Mouse (Mus musculus): ENCODE measurements around the gene Pramef25. TPM values are rescaled to one million over a fixed set of nuclear protein-coding genes. Genes with fewer than 3 reads are reported as not detected.
"Not testable (repeated sequence)": the region's sequence is repeated elsewhere in the genome, so short reads cannot be mapped to it uniquely, and the experiment has no call there.

The Pramef25 gene
- polyA plus RNA-seq (2014; fragmentation: Nextera tagmentation; extraction: Ambion mirVana) = not detected in 2 replicates

DNA sequence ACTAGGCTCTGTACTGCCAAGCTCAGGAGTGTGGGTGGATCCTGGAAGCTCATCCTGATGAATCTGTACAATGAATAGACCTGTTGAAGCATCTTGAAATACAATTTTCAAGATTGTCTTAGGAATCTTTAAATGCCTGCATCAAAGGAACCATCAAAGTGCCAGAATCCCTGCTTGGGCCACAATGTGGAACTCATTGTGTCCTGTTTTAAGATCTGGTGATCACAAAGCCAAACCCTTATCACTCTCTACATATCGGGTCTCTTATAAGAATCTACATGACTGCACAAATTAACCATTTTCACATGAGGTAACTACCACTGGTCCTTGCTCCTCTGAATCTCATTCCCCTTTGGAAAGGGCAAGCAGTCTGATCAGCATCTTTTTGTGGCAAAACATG lies at the start of gene Pramef25:
Gene Pramef25, minus strand, starts transcription at position 101 of the 400 bp plus-strand sequence.
- not testable (repeated sequence) for H3K4me2 ChIP-seq (ENCODE audit: low read length); H3K9me3 ChIP-seq (ENCODE audit: control insufficient read depth, low read length); DNase-seq; H3K27ac ChIP-seq (replicated peaks; ENCODE audit: low read depth, low read length); H3K4me3 ChIP-seq (replicated peaks; ENCODE audit: low read depth, low read length); H3K27me3 ChIP-seq (ENCODE audit: control insufficient read depth, insufficient read depth, low read length); H3K36me3 ChIP-seq (ENCODE audit: control insufficient read depth, insufficient read depth, low read length); H3K9ac ChIP-seq (replicated peaks; ENCODE audit: low read length); H3K4me1 ChIP-seq (ENCODE audit: control insufficient read depth, insufficient read depth, low read length); ATAC-seq (ENCODE audit: low FRiP score, low TSS enrichment)
- WGBS = 79% methylated on average over 1 of the region's 1 CpGs

DNA sequence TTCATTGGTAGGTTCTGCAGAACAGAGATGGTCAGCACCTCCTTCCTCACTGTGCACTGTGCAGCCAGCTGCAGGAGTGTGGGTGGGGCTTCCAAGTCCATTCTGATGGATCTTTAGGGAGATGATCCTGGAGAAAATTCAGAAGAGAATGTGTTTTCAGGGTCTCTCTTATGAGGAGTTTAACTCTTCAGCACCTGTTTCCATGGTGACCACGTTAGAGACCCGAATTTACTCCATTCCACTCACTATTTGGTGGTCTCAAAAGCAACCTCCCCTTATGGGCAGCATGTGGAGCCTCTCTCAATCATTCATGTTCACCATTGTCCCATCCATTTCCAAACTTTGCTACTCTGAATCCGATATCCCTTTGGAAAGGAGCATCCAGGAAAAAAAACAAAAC lies 43.5 kb upstream of the Pramef25 start, which contains the start of gene Pramef17:
Gene Pramef17, minus strand, starts transcription at position 101 of the 400 bp plus-strand sequence.
- not testable (repeated sequence) for ATAC-seq (ENCODE audit: low FRiP score, low TSS enrichment); H3K9me3 ChIP-seq (ENCODE audit: control insufficient read depth, low read length); H3K27me3 ChIP-seq (ENCODE audit: control insufficient read depth, insufficient read depth, low read length); H3K4me2 ChIP-seq (ENCODE audit: low read length); H3K27ac ChIP-seq (replicated peaks; ENCODE audit: low read depth, low read length); H3K4me3 ChIP-seq (replicated peaks; ENCODE audit: low read depth, low read length); H3K36me3 ChIP-seq (ENCODE audit: control insufficient read depth, insufficient read depth, low read length); H3K4me1 ChIP-seq (ENCODE audit: control insufficient read depth, insufficient read depth, low read length); DNase-seq; H3K9ac ChIP-seq (replicated peaks; ENCODE audit: low read length)
- 67% methylated on average over 3 of the region's 3 CpGs for WGBS

DNA sequence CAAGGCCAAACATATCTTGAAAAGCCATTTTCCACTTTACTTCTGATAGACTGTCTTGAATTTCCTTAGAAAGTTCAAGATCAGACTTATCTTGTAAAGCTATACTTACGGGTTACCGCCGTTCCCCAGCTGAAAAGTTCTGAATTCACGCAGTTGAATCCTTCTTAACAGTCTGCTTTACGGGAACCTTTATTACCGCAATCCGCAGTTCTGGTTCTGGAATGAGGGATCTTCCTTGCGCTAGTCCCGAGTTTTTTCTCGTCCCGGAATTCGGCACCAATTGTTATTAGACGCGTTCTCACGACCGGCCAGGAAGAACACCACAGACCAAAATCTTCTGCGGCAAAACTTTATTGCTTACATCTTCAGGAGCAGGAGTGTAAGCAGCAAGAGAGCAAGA lies 37.3 kb upstream of the Pramef25 start:
- H3K9ac ChIP-seq (replicated peaks; ENCODE audit: low read length); H3K4me2 ChIP-seq (ENCODE audit: low read length); H3K36me3 ChIP-seq (ENCODE audit: control insufficient read depth, insufficient read depth, low read length); H3K4me3 ChIP-seq (replicated peaks; ENCODE audit: low read depth, low read length); DNase-seq; H3K27me3 ChIP-seq (ENCODE audit: control insufficient read depth, insufficient read depth, low read length); ATAC-seq (ENCODE audit: low FRiP score, low TSS enrichment); H3K27ac ChIP-seq (replicated peaks; ENCODE audit: low read depth, low read length); H3K9me3 ChIP-seq (ENCODE audit: control insufficient read depth, low read length); H3K4me1 ChIP-seq (ENCODE audit: control insufficient read depth, insufficient read depth, low read length): not testable (repeated sequence)
- 96% methylated on average over 12 of the region's 17 CpGs for WGBS

DNA sequence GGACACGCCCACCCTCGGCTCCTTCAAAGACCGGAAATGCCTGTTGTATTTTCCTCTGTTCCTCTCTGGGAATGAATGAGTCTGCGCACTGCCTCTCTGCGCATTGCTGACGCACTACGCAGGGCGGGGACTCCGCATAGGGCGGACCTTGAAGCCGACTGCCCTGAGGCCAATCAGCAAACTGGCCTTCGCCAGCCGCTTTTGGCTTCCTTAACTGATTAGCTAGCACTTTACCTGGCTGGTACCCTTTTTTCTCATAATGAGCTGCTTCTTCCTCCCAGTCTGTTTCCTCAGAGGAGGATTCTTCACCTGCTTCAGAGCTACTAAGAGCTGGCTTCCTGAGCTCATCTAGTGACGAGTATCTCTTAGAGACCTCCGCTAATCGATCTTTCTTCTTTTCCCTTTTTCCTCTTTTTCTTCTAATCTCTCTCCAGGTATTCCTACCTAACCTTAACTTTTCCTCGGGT lies 36.7 kb upstream of the Pramef25 start:
- not testable (repeated sequence) for DNase-seq; H3K4me2 ChIP-seq (ENCODE audit: low read length); H3K4me3 ChIP-seq (replicated peaks; ENCODE audit: low read depth, low read length); H3K9me3 ChIP-seq (ENCODE audit: control insufficient read depth, low read length); ATAC-seq (ENCODE audit: low FRiP score, low TSS enrichment); H3K27me3 ChIP-seq (ENCODE audit: control insufficient read depth, insufficient read depth, low read length); H3K27ac ChIP-seq (replicated peaks; ENCODE audit: low read depth, low read length); H3K36me3 ChIP-seq (ENCODE audit: control insufficient read depth, insufficient read depth, low read length); H3K9ac ChIP-seq (replicated peaks; ENCODE audit: low read length); H3K4me1 ChIP-seq (ENCODE audit: control insufficient read depth, insufficient read depth, low read length)
- WGBS = 93% methylated on average over 7 of the region's 17 CpGs

DNA sequence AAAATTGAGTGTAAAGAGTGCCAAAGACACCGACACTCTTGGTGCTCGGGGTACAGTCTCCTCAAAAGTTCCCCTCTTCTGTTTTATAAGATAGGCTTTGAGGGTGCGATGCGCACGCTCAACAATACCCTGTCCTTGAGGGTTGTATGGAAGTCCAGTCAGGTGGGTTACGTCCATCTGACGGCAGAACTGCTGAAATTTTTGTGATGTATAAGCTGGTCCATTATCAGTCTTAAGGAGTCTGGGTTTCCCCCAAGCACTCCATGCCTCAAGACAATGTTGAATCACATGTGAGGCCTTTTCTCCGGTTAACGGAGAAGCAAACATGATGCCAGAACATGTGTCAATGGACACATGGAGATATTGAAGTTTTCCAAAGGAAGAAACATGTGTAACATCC lies 34.9 kb upstream of the Pramef25 start:
- DNase-seq; H3K27ac ChIP-seq (replicated peaks; ENCODE audit: low read depth, low read length); H3K4me2 ChIP-seq (ENCODE audit: low read length); H3K36me3 ChIP-seq (ENCODE audit: control insufficient read depth, insufficient read depth, low read length); H3K4me1 ChIP-seq (ENCODE audit: control insufficient read depth, insufficient read depth, low read length); H3K27me3 ChIP-seq (ENCODE audit: control insufficient read depth, insufficient read depth, low read length); ATAC-seq (ENCODE audit: low FRiP score, low TSS enrichment); H3K9me3 ChIP-seq (ENCODE audit: control insufficient read depth, low read length); H3K4me3 ChIP-seq (replicated peaks; ENCODE audit: low read depth, low read length); H3K9ac ChIP-seq (replicated peaks; ENCODE audit: low read length): not testable (repeated sequence)
- WGBS = 78% methylated on average over 2 of the region's 9 CpGs

DNA sequence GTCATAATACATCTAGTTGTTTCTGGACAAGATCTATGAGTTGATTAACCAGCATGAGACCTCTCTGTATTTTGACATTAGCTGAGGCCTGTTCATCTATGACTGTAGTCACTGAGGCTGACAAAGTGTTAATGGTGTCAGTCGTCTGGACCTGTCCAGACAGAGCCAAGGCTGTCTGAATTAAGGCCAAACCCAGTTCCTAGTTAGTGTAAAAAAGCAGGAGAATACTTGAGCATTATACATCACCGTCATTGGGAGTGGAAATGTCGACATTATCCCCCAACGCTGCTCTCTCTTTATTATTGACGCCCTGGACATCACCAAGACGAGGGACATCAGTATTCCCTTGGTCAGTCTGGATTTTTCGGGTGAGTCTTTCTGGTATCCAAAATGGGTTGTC lies 34.3 kb upstream of the Pramef25 start:
- ATAC-seq (ENCODE audit: low FRiP score, low TSS enrichment) = not testable (repeated sequence)
- WGBS = no CpG with 5 or more reads among the region's 7 CpGs

DNA sequence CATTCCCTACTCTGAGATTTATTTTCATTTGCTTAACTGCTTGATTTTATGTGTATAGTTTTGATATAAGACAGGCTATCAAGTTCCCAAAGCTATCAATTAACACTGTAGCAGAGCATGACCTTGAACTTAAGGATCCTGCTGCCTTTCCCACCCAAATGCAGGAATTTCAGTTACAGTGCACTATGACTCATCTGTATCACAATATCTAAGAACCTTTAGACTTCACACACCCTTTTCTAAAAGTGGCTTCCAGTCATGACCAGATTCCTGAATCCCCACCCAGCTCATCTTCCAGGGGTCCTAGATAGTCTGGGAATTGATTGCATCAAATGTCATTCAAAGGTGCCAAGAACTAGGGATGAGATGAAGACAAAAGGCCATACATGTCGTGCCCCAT lies 32.6 kb upstream of the Pramef25 start:
- not testable (repeated sequence) for H3K27ac ChIP-seq (replicated peaks; ENCODE audit: low read depth, low read length); H3K36me3 ChIP-seq (ENCODE audit: control insufficient read depth, insufficient read depth, low read length); H3K4me3 ChIP-seq (replicated peaks; ENCODE audit: low read depth, low read length); H3K9ac ChIP-seq (replicated peaks; ENCODE audit: low read length); H3K4me2 ChIP-seq (ENCODE audit: low read length); ATAC-seq (ENCODE audit: low FRiP score, low TSS enrichment); H3K4me1 ChIP-seq (ENCODE audit: control insufficient read depth, insufficient read depth, low read length); H3K27me3 ChIP-seq (ENCODE audit: control insufficient read depth, insufficient read depth, low read length); H3K9me3 ChIP-seq (ENCODE audit: control insufficient read depth, low read length); DNase-seq
- WGBS = 80% methylated on average over 1 of the region's 1 CpGs

More for the DNA sequence above, 34.3 kb upstream of the Pramef25 start:
- not testable (repeated sequence) for DNase-seq; H3K9ac ChIP-seq (replicated peaks; ENCODE audit: low read length); H3K4me1 ChIP-seq (ENCODE audit: control insufficient read depth, insufficient read depth, low read length); H3K27me3 ChIP-seq (ENCODE audit: control insufficient read depth, insufficient read depth, low read length); H3K9me3 ChIP-seq (ENCODE audit: control insufficient read depth, low read length); H3K27ac ChIP-seq (replicated peaks; ENCODE audit: low read depth, low read length); H3K4me2 ChIP-seq (ENCODE audit: low read length); H3K36me3 ChIP-seq (ENCODE audit: control insufficient read depth, insufficient read depth, low read length); H3K4me3 ChIP-seq (replicated peaks; ENCODE audit: low read depth, low read length)

DNA sequence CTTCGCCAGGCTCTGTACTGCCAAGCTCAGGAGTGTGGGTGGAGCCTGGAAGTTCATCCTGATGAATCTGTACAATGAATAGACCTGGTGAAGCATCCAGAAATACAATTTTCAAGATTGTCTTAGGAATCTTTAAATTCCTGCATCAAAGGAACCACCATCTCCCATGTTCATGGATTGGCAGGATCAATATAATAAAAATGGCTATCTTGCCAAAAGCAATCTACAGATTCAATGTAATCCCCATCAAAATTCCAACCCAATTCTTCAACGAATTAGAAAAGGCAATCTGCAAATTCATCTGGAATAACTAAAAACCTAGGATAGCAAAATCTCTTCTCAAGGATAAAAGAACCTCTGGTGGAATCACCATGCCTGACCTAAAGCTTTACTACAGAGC lies 16.0 kb upstream of the Pramef25 start, which contains the start of gene Gm13101:
Gene Gm13101, minus strand, starts transcription at position 101 of the 400 bp plus-strand sequence.
- not testable (repeated sequence) for H3K4me1 ChIP-seq (ENCODE audit: control insufficient read depth, insufficient read depth, low read length); ATAC-seq (ENCODE audit: low FRiP score, low TSS enrichment); H3K4me2 ChIP-seq (ENCODE audit: low read length); DNase-seq; H3K4me3 ChIP-seq (replicated peaks; ENCODE audit: low read depth, low read length); H3K27me3 ChIP-seq (ENCODE audit: control insufficient read depth, insufficient read depth, low read length); H3K9ac ChIP-seq (replicated peaks; ENCODE audit: low read length); H3K36me3 ChIP-seq (ENCODE audit: control insufficient read depth, insufficient read depth, low read length); H3K9me3 ChIP-seq (ENCODE audit: control insufficient read depth, low read length); H3K27ac ChIP-seq (replicated peaks; ENCODE audit: low read depth, low read length)
- 39% methylated on average over 2 of the region's 2 CpGs for WGBS

DNA sequence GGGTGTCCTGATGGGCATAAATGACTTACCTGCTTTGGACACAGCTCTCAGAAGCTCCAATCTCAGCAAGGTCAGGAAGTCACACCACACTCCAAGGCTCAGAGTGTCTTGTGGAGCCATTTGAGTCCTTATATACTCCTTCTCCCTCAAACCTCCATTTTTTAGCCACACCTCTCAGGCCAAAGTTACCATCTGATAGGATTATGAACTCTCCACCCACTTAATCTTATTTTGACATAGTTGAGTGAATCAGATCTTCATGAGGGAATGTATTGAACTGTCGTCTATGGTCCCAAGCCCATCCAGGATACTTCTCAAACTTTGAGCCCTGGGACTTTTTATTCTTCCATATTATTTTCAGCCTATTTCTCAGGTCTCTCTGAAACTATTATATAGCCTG lies 50.5 kb downstream of the Pramef25 start, which contains the start of gene Pramef6:
Gene Pramef6, minus strand, starts transcription at position 101 of the 400 bp plus-strand sequence.
- not testable (repeated sequence) for H3K4me2 ChIP-seq (ENCODE audit: low read length); H3K27me3 ChIP-seq (ENCODE audit: control insufficient read depth, insufficient read depth, low read length); H3K9ac ChIP-seq (replicated peaks; ENCODE audit: low read length); H3K4me1 ChIP-seq (ENCODE audit: control insufficient read depth, insufficient read depth, low read length); DNase-seq; ATAC-seq (ENCODE audit: low FRiP score, low TSS enrichment); H3K36me3 ChIP-seq (ENCODE audit: control insufficient read depth, insufficient read depth, low read length); H3K27ac ChIP-seq (replicated peaks; ENCODE audit: low read depth, low read length); H3K9me3 ChIP-seq (ENCODE audit: control insufficient read depth, low read length); H3K4me3 ChIP-seq (replicated peaks; ENCODE audit: low read depth, low read length)
- WGBS = 83% methylated on average over 1 of the region's 1 CpGs

Measured in midbrain, embryonic 14.5 days (tissue).